7 mouse cellular contexts compared by ENCODE assay signal in the genomic region with DNA sequence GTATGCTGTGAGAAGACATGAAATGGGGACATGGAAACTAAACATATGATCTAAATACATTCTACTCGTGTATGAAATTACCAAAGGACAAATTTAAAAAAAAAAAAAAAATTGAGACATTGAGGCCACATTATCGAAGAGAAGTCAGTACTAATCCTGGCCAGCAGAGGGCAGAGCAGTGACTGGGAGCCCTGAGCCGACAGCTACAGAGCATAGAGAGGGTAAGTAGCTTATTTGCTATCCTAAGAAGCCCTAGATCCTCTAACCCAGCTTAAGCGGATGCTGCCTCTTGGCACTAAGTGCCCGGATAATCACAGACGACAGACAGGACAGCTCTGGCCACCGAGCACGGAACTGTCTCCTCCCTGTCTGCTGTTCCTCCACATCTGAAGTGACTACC. TPM values are rescaled to one million over a fixed set of nuclear protein-coding genes. Genes with fewer than 3 reads are reported as not detected.
DNase-seq lines count a peak whose midpoint lies in the region; ATAC-seq and TF ChIP-seq lines count a peak whose summit lies in the region.

No protein-coding gene starts in this region.

- H3K4me1 ChIP-seq in MEL (ENCODE audit: control insufficient read depth in 1 of 2, insufficient read depth in 2 of 2, low read length in 2 of 2) = peaks cover 15 to 29% of the 10 kb centered on the region in 2 experiments
- H3K4me1 ChIP-seq in forebrain, postnatal 0 days (ENCODE audit: insufficient read depth) = no peaks in the 10 kb centered on the region
- 0 out of 2 replicates have a peak, but pooled peaks cover 2% of the 10 kb centered on the region for H3K4me1 ChIP-seq in intestine, postnatal 0 days (replicated peaks; ENCODE audit: control insufficient read depth, insufficient read depth, low read length)
- H3K4me1 ChIP-seq in lung, adult 2 months (ENCODE audit: control insufficient read depth, insufficient read depth, low read length) = peaks cover 11% of the 10 kb centered on the region

- peaks cover 0 to 17% of the 10 kb centered on the region in 2 experiments; a peak in 2 of 4 replicates for H3K36me3 ChIP-seq in MEL (ENCODE audit: control insufficient read depth in 1 of 2, insufficient read depth in 2 of 2, low read length in 2 of 2)
- H3K36me3 ChIP-seq in forebrain, postnatal 0 days (ENCODE audit: insufficient read depth) = peaks cover 70% of the 10 kb centered on the region
- H3K36me3 ChIP-seq in intestine, postnatal 0 days (ENCODE audit: control insufficient read depth, insufficient read depth) = peaks cover 78% of the 10 kb centered on the region

- no peak for TF ChIP-seq POLR2A in MEL (IDR thresholded peaks at IDR 0.05; ENCODE audit: control insufficient read depth in 1 of 2, insufficient read depth in 1 of 2, low read depth in 1 of 2, low read length in 2 of 2, poor library complexity in 1 of 2)
- no peak for TF ChIP-seq POLR2A in lung, adult 2 months (IDR thresholded peaks at IDR 0.05; ENCODE audit: borderline replicate concordance, extremely low read depth, low read depth, low read length)

- no peak overlapping the region for H3K27ac ChIP-seq in MEL (ENCODE audit: control insufficient read depth, low read depth, low read length)
- no peak overlapping the region for H3K27ac ChIP-seq in forebrain, postnatal 0 days (ENCODE audit: low read depth, low read length)
- H3K27ac ChIP-seq in intestine, postnatal 0 days (ENCODE audit: low read depth, low read length) = no peak overlapping the region

- no peaks in the 10 kb centered on the region for H3K79me2 ChIP-seq in MEL (ENCODE audit: control insufficient read depth, insufficient read depth, low read length, poor library complexity)

- peak; percentile 81 to 85 (median 84) for TF ChIP-seq CTCF in MEL (IDR thresholded peaks at IDR 0.05 in 2 of 3, conservative IDR thresholded peaks at IDR 0.05 in 1 of 3; ENCODE audit: control insufficient read depth in 1 of 3, insufficient read depth in 1 of 3, low read depth in 2 of 3, low read length in 3 of 3, poor library complexity in 1 of 3, severe bottlenecking in 1 of 3)
- TF ChIP-seq CTCF in forebrain, postnatal 0 days (IDR thresholded peaks at IDR 0.05; ENCODE audit: low read depth) = peak; percentile 87
- peak; percentile 88 for TF ChIP-seq CTCF in intestine, postnatal 0 days (IDR thresholded peaks at IDR 0.05; ENCODE audit: low read depth)
- peak; percentile 89 for TF ChIP-seq CTCF in lung, adult 2 months (IDR thresholded peaks at IDR 0.05; ENCODE audit: insufficient read depth, low read length)

- H3K4me3 ChIP-seq in MEL (ENCODE audit: control insufficient read depth in 1 of 2, insufficient read depth in 1 of 2, low read depth in 2 of 2, low read length in 2 of 2) = no peak overlapping the region
- H3K4me3 ChIP-seq in forebrain, postnatal 0 days (ENCODE audit: low read depth, low read length) = no peak overlapping the region
- H3K4me3 ChIP-seq in intestine, postnatal 0 days (ENCODE audit: low read depth, low read length) = no peak overlapping the region
- H3K4me3 ChIP-seq in lung, adult 2 months (replicated peaks; ENCODE audit: extremely low read depth, low read depth, low read length) = no peak overlapping the region

- TF ChIP-seq EP300 in MEL (IDR thresholded peaks at IDR 0.05; ENCODE audit: low read depth in 1 of 2, low read length in 2 of 2) = no peak

- H3K27me3 ChIP-seq in MEL (ENCODE audit: control insufficient read depth in 1 of 2, insufficient read depth in 2 of 2, low read length in 2 of 2) = no peaks in the 10 kb centered on the region
- H3K27me3 ChIP-seq in forebrain, postnatal 0 days (ENCODE audit: insufficient read depth, low read length) = no peaks in the 10 kb centered on the region
- H3K27me3 ChIP-seq in intestine, postnatal 0 days (replicated peaks; ENCODE audit: control insufficient read depth, insufficient read depth, low read length) = no peaks in the 10 kb centered on the region

- peak; percentile 82 for ATAC-seq in CD4-positive, CD25-positive, alpha-beta regulatory T cell, adult 4 months
- peak; percentile 67 for ATAC-seq in forebrain, postnatal 0 days
- ATAC-seq in intestine, postnatal 0 days = peak; percentile 18; the same call in 1 of the 2 replicates

- H3K9me3 ChIP-seq in MEL (replicated peaks; ENCODE audit: insufficient read depth, low read length) = no peaks in the 10 kb centered on the region
- H3K9me3 ChIP-seq in forebrain, postnatal 0 days (ENCODE audit: low read length) = no peaks in the 10 kb centered on the region
- no peaks in the 10 kb centered on the region for H3K9me3 ChIP-seq in intestine, postnatal 0 days (ENCODE audit: control insufficient read depth)

- TF ChIP-seq RAD21 in MEL (IDR thresholded peaks at IDR 0.05; ENCODE audit: low read depth, low read length) = peak; percentile 60

- WGBS in forebrain, postnatal 0 days = 41% methylated on average over 8 of the region's 8 CpGs
- 40% methylated on average over 8 of the region's 8 CpGs for WGBS in intestine, postnatal 0 days
- 33% methylated on average over 8 of the region's 8 CpGs for WGBS in lung, adult 2 months

- peak; percentile 77 for DNase-seq in MEL (ENCODE audit: low read depth, low spot score)
- DNase-seq in cerebellum, adult 8-10 months = peak; percentile 74
- DNase-seq in forebrain, postnatal 0 days = peak; percentile 87
- DNase-seq in lung, adult 2 months = peak; percentile 67
- peak; percentile 90 for DNase-seq in retina, postnatal 1 day

- no peak overlapping the region for H3K9ac ChIP-seq in MEL (ENCODE audit: control insufficient read depth, low read depth, low read length, poor library complexity, severe bottlenecking)
- H3K9ac ChIP-seq in forebrain, postnatal 0 days = no peak overlapping the region
- H3K9ac ChIP-seq in intestine, postnatal 0 days (ENCODE audit: low read depth, low read length) = no peak overlapping the region

- H3K4me2 ChIP-seq in forebrain, postnatal 0 days (ENCODE audit: low read depth) = no peak overlapping the region
- H3K4me2 ChIP-seq in intestine, postnatal 0 days (replicated peaks; ENCODE audit: low read depth) = no peak overlapping the region

TF ChIP-seq in MEL, 35 proteins besides CTCF, POLR2A, EP300 and RAD21:
- TF ChIP-seq ZNF384 (IDR thresholded peaks at IDR 0.05; ENCODE audit: low read depth, low read length) (peak; percentile 95), ZC3H11A (IDR thresholded peaks at IDR 0.05; ENCODE audit: low read depth, low read length) (peak; percentile 48), NRF1 (IDR thresholded peaks at IDR 0.05; ENCODE audit: insufficient read depth, low read depth, low read length, poor library complexity, severe bottlenecking) (no peak), MYB (IDR thresholded peaks at IDR 0.05; ENCODE audit: low read depth, low read length) (no peak), SMC3 (IDR thresholded peaks at IDR 0.05; ENCODE audit: low read depth, low read length) (peak; percentile 86), MAX (IDR thresholded peaks at IDR 0.05; ENCODE audit: low read length) (no peak)

RNA-seq across cellular contexts. Expression of a gene that starts 21.7 kb away (rescaled TPM):
- polyA plus RNA-seq in CD4-positive, CD25-positive, alpha-beta regulatory T cell, adult 4 months (2017; shearing (Covaris generic)) = 100 to 1,000 TPM; 190 to 201 TPM
- 322 and 353 TPM in 2 replicates for total RNA-seq in MEL (2012; rRNA removed)
- polyA plus RNA-seq in MEL (2012; ENCODE audit: insufficient read depth in 1 of 2, insufficient read length in 2 of 2, low read depth in 1 of 2, low replicate concordance in 2 of 2, missing spikeins in 1 of 2) = 100 to 1,000 TPM in 1 of 2 experiments, not detected in 1; 501 TPM
- 152 and 176 TPM in 2 replicates for total RNA-seq in forebrain, postnatal 0 days (2014; rRNA removed)
- polyA plus RNA-seq in forebrain, postnatal 0 days (2015; fragmentation: Nextera tagmentation; extraction: Ambion mirVana) = 281 and 298 TPM in 2 replicates
- polyA plus RNA-seq in intestine, postnatal 0 days (2015; fragmentation: Nextera tagmentation; extraction: Ambion mirVana) = 154 and 155 TPM in 2 replicates
- 20.6 and 34.2 TPM in 2 replicates for polyA plus RNA-seq in lung, adult 2 months (2012; rRNA removed)

RNA-seq across cellular contexts. Expression of a gene that starts 27.8 kb away (rescaled TPM):
- 10 to 100 TPM; 12.6 to 23.3 TPM for polyA plus RNA-seq in CD4-positive, CD25-positive, alpha-beta regulatory T cell, adult 4 months (2017; shearing (Covaris generic))
- 16.5 and 17.7 TPM in 2 replicates for total RNA-seq in MEL (2012; rRNA removed)
- 10 to 100 TPM in 1 of 2 experiments, not detected in 1; 17.2 TPM for polyA plus RNA-seq in MEL (2012; ENCODE audit: insufficient read depth in 1 of 2, insufficient read length in 2 of 2, low read depth in 1 of 2, low replicate concordance in 2 of 2, missing spikeins in 1 of 2)
- total RNA-seq in forebrain, postnatal 0 days (2014; rRNA removed) = 24.3 and 25.1 TPM in 2 replicates
- 13.1 and 13.3 TPM in 2 replicates for polyA plus RNA-seq in forebrain, postnatal 0 days (2015; fragmentation: Nextera tagmentation; extraction: Ambion mirVana)
- 7.8 and 8.6 TPM in 2 replicates for polyA plus RNA-seq in intestine, postnatal 0 days (2015; fragmentation: Nextera tagmentation; extraction: Ambion mirVana)
- polyA plus RNA-seq in lung, adult 2 months (2012; rRNA removed) = 7.0 and 11.6 TPM in 2 replicates

Comparison
In these comparisons a context has a peak if more than half of its experiments do, and no peak if none do; other contexts are left out.
1. ATAC-seq: peak in every context shown above with its lines; median percentile 82 in CD4-positive, CD25-positive, alpha-beta regulatory T cell, adult 4 months; 67 in forebrain, postnatal 0 days; 18 in intestine, postnatal 0 days.